Mouse (Mus musculus) cerebellum, adult 2 months (tissue): Measurements from ENCODE around the gene Ptchd4.

ENCODE experiments used
- CTCF ChIP-seq: fragments of 200-500 bp; IDR thresholded peaks from 2 replicates; pipeline ENCODE4 v1.5.1; 2011; ENCODE audit warnings: low read depth, mild to moderate bottlenecking, control low read depth, low read length, moderate library complexity, borderline replicate concordance; ENCODE audit not compliant: insufficient read depth
- POLR2A ChIP-seq: fragments of 200-500 bp; IDR thresholded peaks from 2 replicates; pipeline ENCODE4 v1.6.1; 2011; ENCODE audit warnings: low read length, control low read depth, borderline replicate concordance; ENCODE audit not compliant: insufficient read depth

DNA sequence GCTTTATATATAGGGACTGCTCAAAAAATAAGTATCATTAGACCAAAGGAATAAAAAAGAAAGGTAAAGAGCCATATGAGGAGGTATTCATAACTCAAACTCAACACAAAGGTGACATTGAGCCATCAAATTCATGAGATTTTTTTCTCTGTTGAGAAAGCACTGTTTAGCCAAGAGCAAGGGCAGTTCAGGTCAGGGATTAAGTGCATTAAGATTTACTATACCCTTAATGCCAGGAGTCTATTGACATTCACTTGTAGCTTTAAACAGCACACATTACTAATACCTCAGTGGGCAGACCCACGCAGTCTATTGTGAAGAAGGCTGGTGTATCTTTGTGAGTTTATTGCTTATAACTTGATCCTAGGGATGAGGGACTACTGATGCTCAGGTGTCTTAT, 49.0 kb downstream of the Ptchd4 start:
- no peak for TF ChIP-seq CTCF
- no peak for TF ChIP-seq POLR2A
